Mouse (Mus musculus): Measurements from ENCODE around the gene Shank2. TPM values are rescaled to one million over a fixed set of nuclear protein-coding genes. Genes with fewer than 3 reads are reported as not detected.

The Shank2 gene
- polyA plus RNA-seq, 1 experiment from 2014 or later, result 2.6 TPM

DNA sequence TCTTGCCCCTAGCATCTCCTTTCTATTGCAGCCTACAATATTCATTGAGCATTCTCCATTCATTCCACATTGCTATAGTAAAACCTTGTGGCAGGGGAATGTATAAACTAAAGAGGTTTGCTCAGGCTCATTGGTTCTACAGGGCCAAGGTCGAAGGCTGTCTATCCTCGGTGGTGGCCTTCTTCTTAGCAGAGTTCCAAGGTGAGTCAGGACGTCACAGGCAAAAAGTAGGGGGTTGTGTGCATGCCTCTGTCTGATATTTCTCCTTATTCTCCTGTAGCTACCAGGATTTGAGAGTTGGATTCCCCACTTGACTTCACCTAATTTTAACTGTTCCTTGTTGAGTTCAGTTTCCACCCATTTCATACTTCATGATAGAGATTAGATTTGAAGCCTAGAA is 29.9 kb downstream of the Shank2 start:
- Histone ChIP-seq H3K4me3 (replicated peaks) (no peak overlapping the region), H3K4me1 (peaks cover 26% of the 10 kb centered on the region), H3K27ac (peak overlapping the region; percentile 51; the same call in 1 of the 2 replicates), H3K36me3 (no peaks in the 10 kb centered on the region), H3K4me2 (no peak overlapping the region), H3K9me3 (replicated peaks) (no peaks in the 10 kb centered on the region), H3K27me3 (no peaks in the 10 kb centered on the region), H3K9ac (no peak overlapping the region)
- ATAC-seq (replicated peaks; ENCODE audit: low FRiP score), result no peak
- WGBS, result 82% methylated on average over 3 of the region's 3 CpGs

DNA sequence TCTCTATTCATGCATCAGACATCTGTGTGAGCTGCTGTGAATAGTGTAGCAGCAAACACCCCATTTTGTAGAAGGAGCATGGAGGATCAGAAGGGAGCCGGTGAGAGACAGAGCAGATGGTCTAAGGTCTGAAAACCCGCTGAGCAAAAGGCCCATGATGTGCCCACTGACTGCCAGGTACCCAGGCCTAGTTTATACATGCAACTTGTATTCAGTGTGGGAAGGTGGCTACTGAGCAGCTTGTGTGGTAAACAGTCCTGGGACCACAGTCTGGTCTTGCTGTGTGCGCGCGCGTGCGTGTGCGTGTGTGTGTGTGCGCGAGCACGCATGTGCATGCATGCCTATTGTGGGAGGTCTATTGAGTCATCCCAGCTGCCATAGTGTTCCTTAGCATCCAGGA is 35.8 kb downstream of the Shank2 start:
- Histone ChIP-seq H3K4me1 (peaks cover 5% of the 10 kb centered on the region; the same call in 1 of the 2 replicates), H3K4me2 (no peak overlapping the region), H3K27me3 (no peaks in the 10 kb centered on the region), H3K9ac (no peak overlapping the region), H3K27ac (no peak overlapping the region), H3K36me3 (no peaks in the 10 kb centered on the region), H3K4me3 (replicated peaks) (no peak overlapping the region), H3K9me3 (replicated peaks) (no peaks in the 10 kb centered on the region)
- WGBS, result 94% methylated on average over 11 of the region's 11 CpGs
- no peak for ATAC-seq (replicated peaks; ENCODE audit: low FRiP score)

DNA sequence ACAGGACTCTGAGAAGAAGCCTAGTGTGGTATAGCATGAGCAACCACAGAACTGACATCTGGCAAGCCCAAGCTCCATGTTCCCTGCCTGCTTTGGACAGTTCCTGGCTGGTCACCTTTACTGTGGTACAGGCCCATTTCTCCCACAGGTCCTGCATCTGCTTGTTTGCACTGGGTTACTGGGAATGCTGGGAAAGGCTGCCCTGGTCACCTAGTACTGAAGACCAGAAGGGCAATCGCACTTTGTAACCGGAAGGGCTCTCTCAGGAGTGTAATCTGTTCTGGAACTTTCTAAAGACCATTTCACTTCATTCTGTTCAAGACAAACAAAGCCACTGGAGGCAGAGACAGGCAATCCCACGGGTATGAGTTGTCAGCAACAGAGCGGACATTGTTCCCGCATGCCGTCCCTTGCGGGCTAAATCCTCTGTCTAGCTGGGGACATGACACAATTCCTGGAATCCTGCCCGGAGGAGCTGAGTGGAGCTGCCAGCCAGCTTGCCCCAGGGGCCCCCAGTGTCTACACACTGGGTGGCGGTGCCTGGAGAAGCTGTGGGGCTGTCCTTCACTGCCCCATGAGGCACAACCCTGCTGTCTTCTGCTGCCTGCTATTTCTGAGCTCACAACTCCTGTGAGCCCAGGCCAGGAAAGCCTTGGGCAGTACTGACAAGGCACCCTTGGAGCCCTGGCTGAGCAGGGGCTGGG is 36.4 kb downstream of the Shank2 start:
- ATAC-seq (replicated peaks; ENCODE audit: low FRiP score), result no peak

DNA sequence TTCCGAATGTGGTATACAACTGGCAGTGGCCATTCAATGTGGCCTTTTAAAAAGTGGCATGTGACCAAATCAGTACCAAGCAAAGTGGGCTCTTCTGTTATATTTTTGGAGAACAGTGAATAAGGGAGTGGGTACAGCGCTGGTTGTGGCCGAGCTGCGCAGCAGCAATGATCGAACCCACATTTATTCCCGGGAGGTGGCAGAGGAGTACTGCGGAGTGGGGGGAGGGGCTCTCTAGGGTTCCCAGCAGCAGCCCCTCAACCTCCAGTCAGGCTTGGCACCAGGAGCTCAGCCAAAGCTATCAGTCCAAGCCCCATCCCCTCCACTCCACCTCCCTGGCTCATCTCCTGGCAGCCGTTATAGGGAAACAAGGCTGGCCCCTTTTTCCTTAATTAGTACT is 37.0 kb downstream of the Shank2 start:
- Histone ChIP-seq H3K4me3 (replicated peaks) (no peak overlapping the region), H3K36me3 (no peaks in the 10 kb centered on the region), H3K27me3 (no peaks in the 10 kb centered on the region), H3K4me1 (no peaks in the 10 kb centered on the region), H3K4me2 (no peak overlapping the region), H3K9ac (no peak overlapping the region), H3K9me3 (replicated peaks) (no peaks in the 10 kb centered on the region), H3K27ac (no peak overlapping the region)
- 75% methylated on average over 8 of the region's 8 CpGs for WGBS
- no peak for ATAC-seq (replicated peaks; ENCODE audit: low FRiP score)

More for the DNA sequence above, 36.4 kb downstream of the Shank2 start:
- no peaks in the 10 kb centered on the region for H3K9me3 ChIP-seq (replicated peaks)
- H3K36me3 ChIP-seq, result no peaks in the 10 kb centered on the region
- no peak overlapping the region for H3K4me3 ChIP-seq (replicated peaks)
- 0 out of 2 replicates have a peak, but pooled peaks cover 3% of the 10 kb centered on the region for H3K4me1 ChIP-seq
- H3K9ac ChIP-seq, result no peak overlapping the region
- no peak overlapping the region for H3K4me2 ChIP-seq
- no peaks in the 10 kb centered on the region for H3K27me3 ChIP-seq
- 65% methylated on average over 9 of the region's 9 CpGs for WGBS
- H3K27ac ChIP-seq, result no peak overlapping the region

DNA sequence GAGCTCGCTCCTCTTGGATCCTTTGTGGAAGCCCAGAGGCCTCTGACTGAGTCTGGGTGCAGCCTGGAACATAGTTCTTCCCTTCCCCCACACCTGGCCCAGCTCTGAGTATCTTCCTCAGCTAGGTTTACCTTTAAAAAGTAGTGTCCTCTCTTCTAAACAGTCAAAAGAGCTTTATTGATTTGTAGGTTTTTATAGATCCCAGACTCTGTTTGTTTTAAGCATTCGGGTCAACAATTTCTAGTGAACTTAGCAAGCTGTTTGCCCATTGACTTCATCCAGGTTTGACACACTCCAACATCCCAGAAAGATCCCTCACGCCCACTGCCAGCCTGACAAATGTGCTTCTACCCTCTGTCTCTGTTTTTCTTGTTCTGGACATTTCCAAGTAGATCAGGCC is 38.6 kb downstream of the Shank2 start:
- H3K9me3 ChIP-seq (replicated peaks), result no peaks in the 10 kb centered on the region
- H3K4me3 ChIP-seq (replicated peaks), result no peak overlapping the region
- H3K36me3 ChIP-seq, result no peaks in the 10 kb centered on the region
- no peaks in the 10 kb centered on the region for H3K27me3 ChIP-seq
- no peak overlapping the region for H3K4me2 ChIP-seq
- no peak overlapping the region for H3K27ac ChIP-seq
- WGBS, result 73% methylated on average over 3 of the region's 3 CpGs
- no peak for ATAC-seq (replicated peaks; ENCODE audit: low FRiP score)
- H3K4me1 ChIP-seq, result no peaks in the 10 kb centered on the region
- no peak overlapping the region for H3K9ac ChIP-seq

DNA sequence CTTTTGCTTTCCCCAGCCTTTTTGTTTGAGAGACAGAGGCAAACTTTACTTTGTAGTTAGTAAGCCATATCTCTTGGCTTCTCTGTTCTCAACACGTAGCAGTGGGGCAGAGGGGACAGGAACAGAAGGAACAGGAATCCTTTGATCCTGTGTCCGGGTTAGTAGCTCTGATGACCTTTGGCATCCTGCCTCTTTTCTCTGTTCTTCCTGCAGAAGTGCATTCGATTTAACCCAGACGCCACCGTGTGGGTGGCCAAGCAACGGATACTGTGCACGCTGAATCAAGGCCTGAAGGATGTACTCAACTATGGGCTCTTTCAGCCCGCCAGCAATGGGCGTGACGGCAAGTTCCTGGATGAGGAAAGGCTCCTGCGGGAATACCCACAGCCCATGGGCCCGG is 50.3 kb downstream of the Shank2 start:
- Histone ChIP-seq H3K4me1 (peaks cover 13% of the 10 kb centered on the region), H3K9ac (no peak overlapping the region), H3K36me3 (no peaks in the 10 kb centered on the region), H3K27ac (no peak overlapping the region), H3K4me2 (no peak overlapping the region), H3K9me3 (replicated peaks) (no peaks in the 10 kb centered on the region), H3K27me3 (no peaks in the 10 kb centered on the region), H3K4me3 (replicated peaks) (no peak overlapping the region)
- peak; percentile 20; the same call in 1 of the 2 replicates for ATAC-seq (replicated peaks; ENCODE audit: low FRiP score)
- 8% methylated on average over 12 of the region's 12 CpGs for WGBS

DNA sequence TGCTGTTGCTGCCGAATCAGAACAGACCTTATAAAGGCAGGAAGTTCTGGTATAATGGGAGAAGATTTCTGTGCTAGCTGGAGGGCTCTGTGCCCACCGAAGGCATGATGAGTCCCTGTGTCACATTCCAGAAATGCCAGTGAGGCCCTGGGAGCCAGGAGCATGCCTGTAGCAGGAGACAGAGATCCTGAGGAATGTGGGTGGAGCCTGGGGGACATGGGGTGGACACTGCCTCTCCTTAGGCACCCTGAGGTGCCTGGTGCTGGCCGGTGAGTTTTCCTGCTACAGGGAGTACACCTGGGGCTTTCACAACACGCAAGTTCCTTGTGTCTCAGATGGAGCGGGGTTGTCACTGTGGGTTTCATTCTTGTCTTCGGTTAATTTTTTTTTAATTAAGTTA is 53.5 kb downstream of the Shank2 start:
- Histone ChIP-seq H3K27ac (no peak overlapping the region), H3K27me3 (no peaks in the 10 kb centered on the region), H3K9ac (no peak overlapping the region), H3K4me2 (no peak overlapping the region), H3K9me3 (replicated peaks) (no peaks in the 10 kb centered on the region), H3K36me3 (0 out of 2 replicates have a peak, but pooled peaks cover 3% of the 10 kb centered on the region), H3K4me3 (replicated peaks) (no peak overlapping the region), H3K4me1 (peaks cover 13% of the 10 kb centered on the region)
- 0 out of 2 replicates have a peak, but pooled peaks have one; percentile 43 for ATAC-seq (replicated peaks; ENCODE audit: low FRiP score)
- 67% methylated on average over 6 of the region's 6 CpGs for WGBS

DNA sequence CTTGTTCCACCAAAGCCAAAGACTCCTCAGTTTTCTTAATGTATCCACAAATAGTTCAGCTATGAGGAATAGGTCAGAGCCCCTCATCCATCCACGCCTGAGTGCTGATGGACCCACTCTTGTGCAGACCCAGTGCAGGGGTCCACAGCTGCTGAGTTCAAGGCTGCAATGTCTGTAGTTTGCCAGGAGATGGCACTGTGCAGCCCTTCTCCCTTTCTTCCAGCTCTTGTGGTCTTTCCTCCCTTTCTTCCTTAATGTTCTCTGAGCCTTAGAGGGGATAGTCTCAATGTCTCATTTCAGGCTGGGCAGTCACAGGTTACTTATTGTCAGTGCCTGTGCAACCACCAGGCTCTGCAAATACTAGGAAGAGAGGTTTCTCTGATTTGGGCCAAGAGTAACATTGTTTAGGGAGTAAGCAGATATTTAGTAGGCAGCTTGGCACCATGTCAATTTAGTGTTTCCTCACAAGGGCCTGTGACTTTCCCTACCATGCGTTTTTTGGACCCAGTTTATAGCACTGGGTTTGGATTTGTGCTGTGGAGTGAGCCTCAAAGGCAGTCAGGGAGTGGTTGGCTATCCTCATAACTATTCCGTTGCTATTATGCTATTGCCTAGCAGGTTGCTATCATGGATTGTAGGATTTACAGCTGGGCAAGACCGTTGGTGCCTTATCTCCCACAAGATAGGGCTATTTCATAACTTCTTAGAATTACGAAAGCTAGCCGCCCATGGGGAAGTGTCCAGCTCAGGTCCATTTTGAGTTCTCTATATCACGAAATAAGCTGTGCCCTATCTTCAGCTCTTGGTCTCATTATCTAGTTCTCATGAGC is 54.2 kb downstream of the Shank2 start:
- Histone ChIP-seq H3K36me3 (0 out of 2 replicates have a peak, but pooled peaks cover 3% of the 10 kb centered on the region), H3K9ac (no peak overlapping the region), H3K27ac (no peak overlapping the region), H3K4me3 (replicated peaks) (no peak overlapping the region), H3K4me2 (no peak overlapping the region), H3K4me1 (peaks cover 13% of the 10 kb centered on the region), H3K27me3 (no peaks in the 10 kb centered on the region), H3K9me3 (replicated peaks) (no peaks in the 10 kb centered on the region)
- 0 out of 2 replicates have a peak, but pooled peaks have one; percentile 43 for ATAC-seq (replicated peaks; ENCODE audit: low FRiP score)
- 69% methylated on average over 7 of the region's 7 CpGs for WGBS

DNA sequence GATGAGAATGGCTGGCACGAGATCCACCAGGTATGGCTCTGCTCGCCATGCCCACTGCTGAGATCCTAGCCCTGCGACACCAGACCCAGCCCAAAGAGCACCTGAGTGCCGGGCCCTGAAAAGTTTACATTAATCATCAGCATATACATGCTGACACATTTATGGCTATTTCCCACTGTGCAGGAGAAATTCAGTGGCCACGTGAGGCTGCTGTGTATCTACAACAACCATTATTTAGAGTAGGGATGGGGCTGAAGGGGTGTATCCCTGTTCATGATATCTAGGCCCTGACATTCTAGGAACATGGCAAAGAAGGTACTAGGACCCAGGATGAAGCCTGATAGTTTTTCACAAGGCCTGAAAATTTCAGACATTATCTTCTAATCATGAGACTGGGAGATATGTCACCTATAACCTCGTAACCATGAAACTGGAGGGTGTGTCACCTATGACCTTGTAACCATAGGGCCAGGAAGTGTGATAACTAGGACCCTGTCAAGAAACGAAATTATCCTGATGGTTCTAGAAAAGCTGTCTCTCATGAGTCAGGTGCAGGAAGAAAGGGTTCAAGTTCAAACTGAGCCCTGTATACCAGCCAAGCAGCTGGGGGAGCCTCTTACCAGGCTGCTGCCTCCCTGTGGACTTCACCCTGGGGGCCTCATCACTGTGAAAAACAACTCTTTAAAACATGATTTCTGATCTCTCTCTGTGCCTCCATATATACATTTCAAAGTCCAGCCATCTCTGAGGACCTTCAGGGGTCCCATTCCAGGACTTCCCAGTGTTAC is 68.6 kb downstream of the Shank2 start:
- no peak for ATAC-seq (replicated peaks; ENCODE audit: low FRiP score)
- Histone ChIP-seq H3K4me2 (no peak overlapping the region), H3K36me3 (no peaks in the 10 kb centered on the region), H3K27ac (no peak overlapping the region), H3K4me3 (replicated peaks) (no peak overlapping the region), H3K4me1 (no peaks in the 10 kb centered on the region), H3K9me3 (replicated peaks) (no peaks in the 10 kb centered on the region), H3K27me3 (no peaks in the 10 kb centered on the region), H3K9ac (no peak overlapping the region)
- 79% methylated on average over 7 of the region's 7 CpGs for WGBS

DNA sequence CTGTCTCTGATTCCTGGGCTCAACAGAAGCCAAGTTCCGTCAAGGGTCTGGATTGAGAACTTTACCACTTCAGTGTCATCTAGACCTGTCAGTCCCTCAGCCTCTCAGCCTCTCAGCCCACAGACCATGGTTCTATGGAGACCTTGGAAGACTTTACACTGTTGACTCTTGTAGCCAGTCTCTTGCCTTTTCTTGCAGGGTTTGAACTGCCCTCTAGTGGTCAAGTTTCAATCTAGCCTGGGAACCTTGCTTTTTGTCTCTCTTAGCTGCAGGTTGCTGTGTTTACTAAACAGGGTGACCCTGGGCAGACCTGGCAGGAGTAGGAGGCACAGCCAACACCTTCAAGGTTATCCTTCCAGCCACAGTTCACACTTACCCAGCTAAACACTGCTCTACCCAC is 70.5 kb downstream of the Shank2 start:
- Histone ChIP-seq H3K9me3 (replicated peaks) (no peaks in the 10 kb centered on the region), H3K27ac (no peak overlapping the region), H3K4me3 (replicated peaks) (no peak overlapping the region), H3K27me3 (no peaks in the 10 kb centered on the region), H3K36me3 (no peaks in the 10 kb centered on the region), H3K4me1 (no peaks in the 10 kb centered on the region), H3K9ac (no peak overlapping the region), H3K4me2 (no peak overlapping the region)
- WGBS, result 33% methylated on average over 1 of the region's 1 CpGs
- ATAC-seq (replicated peaks; ENCODE audit: low FRiP score), result no peak

DNA sequence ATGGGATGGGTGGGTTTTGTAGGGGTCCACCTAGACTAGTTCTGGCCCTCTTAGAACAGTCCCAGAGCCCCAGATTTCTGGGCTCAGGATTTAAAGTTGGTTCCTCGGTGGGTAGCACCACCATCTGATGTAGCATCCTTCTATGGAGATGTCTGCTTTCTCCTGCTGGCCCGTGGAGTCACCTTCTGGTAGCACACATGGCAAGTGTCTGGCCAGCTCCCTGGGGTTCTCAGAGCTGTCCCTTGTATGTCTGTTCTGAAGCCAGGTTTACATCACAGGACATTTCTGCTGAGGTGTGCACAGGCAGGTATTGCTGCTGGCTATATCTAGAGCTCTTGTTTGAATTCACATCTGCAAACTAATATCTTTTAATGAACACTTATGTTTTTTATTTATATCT is 71.1 kb downstream of the Shank2 start:
- no peaks in the 10 kb centered on the region for H3K9me3 ChIP-seq (replicated peaks)
- H3K4me3 ChIP-seq (replicated peaks), result no peak overlapping the region
- no peak overlapping the region for H3K9ac ChIP-seq

DNA sequence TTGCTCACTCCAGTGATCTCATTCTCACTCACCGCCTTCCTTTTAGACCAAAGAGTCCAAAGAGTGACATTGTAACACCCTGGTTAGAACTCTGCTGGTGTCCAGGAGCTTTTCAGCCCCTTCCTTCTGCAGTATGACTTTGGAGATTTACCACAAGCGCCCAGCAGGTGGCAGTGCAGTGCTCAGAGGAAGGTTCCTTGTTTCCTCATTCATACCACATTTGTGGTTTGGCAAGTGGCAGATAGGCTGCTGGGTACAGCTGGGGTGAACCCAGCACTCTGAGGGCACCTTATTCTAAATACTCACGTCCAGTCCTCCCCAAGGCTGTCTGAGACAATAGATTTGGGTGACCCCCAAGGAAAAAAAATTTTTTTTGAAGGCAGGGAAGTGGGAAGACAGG is 73.0 kb downstream of the Shank2 start:
- Histone ChIP-seq H3K9ac (no peak overlapping the region), H3K9me3 (replicated peaks) (no peaks in the 10 kb centered on the region), H3K27me3 (no peaks in the 10 kb centered on the region), H3K36me3 (no peaks in the 10 kb centered on the region), H3K4me1 (no peaks in the 10 kb centered on the region), H3K4me3 (replicated peaks) (no peak overlapping the region), H3K4me2 (no peak overlapping the region), H3K27ac (no peak overlapping the region)
- WGBS, result 29% methylated on average over 3 of the region's 3 CpGs
- ATAC-seq (replicated peaks; ENCODE audit: low FRiP score), result no peak

More for the DNA sequence above, 71.1 kb downstream of the Shank2 start:
- Histone ChIP-seq H3K27me3 (no peaks in the 10 kb centered on the region), H3K27ac (no peak overlapping the region), H3K36me3 (no peaks in the 10 kb centered on the region), H3K4me2 (no peak overlapping the region), H3K4me1 (no peaks in the 10 kb centered on the region)
- no peak for ATAC-seq (replicated peaks; ENCODE audit: low FRiP score)
- WGBS, result 88% methylated on average over 2 of the region's 2 CpGs

All from kidney, embryonic 15.5 days (tissue).